Mouse (Mus musculus) liver, embryonic 13.5 days (tissue): ENCODE measurements around the gene Mgat4a. TPM values are rescaled to one million over a fixed set of nuclear protein-coding genes. Genes with fewer than 3 reads are reported as not detected.

Experiments used
- ATAC-seq: fragments of 200-750 bp; cut with Nextera tagmentation; 2 replicates; pipeline ENCODE4 v1.8.0; 2017; ENCODE audit warnings: low read depth, mild to moderate bottlenecking, moderate number of reproducible peaks, moderate library complexity
- DNase-seq: peaks from one replicate; pipeline ENCODE4 v3.0.0; 2022
- H3K27ac ChIP-seq: fragments of 300-500 bp; sonication (generic); 2 replicates; pipeline ENCODE4 v1.5.1; 2015; ENCODE audit warnings: moderate library complexity, mild to moderate bottlenecking, inconsistent platforms
- H3K27me3 ChIP-seq: fragments of 300-500 bp; sonication (generic); 2 replicates; pipeline ENCODE4 v1.6.1; 2015; ENCODE audit warnings: mild to moderate bottlenecking, inconsistent platforms
- H3K36me3 ChIP-seq: fragments of 300-500 bp; sonication (generic); 2 replicates; pipeline ENCODE4 v1.6.1; 2015; ENCODE audit warnings: mild to moderate bottlenecking, inconsistent platforms
- H3K4me1 ChIP-seq: fragments of 300-500 bp; sonication (generic); replicated peaks from 2 replicates; pipeline ENCODE4 v1.6.1; 2015; ENCODE audit warnings: inconsistent platforms
- H3K4me2 ChIP-seq: fragments of 300-500 bp; sonication (generic); 2 replicates; pipeline ENCODE4 v1.6.1; 2015; ENCODE audit warnings: inconsistent platforms, mild to moderate bottlenecking, moderate library complexity
- H3K4me3 ChIP-seq: fragments of 300-500 bp; sonication (generic); replicated peaks from 2 replicates; pipeline ENCODE4 v1.5.1; 2015; ENCODE audit warnings: mild to moderate bottlenecking, inconsistent platforms
- H3K9ac ChIP-seq: fragments of 300-500 bp; sonication (generic); 2 replicates; pipeline ENCODE4 v1.6.1; 2015; ENCODE audit warnings: mild to moderate bottlenecking, inconsistent platforms
- H3K9me3 ChIP-seq: fragments of 300-500 bp; sonication (generic); replicated peaks from 2 replicates; pipeline ENCODE4 v1.6.1; 2016; ENCODE audit warnings: inconsistent platforms
- WGBS: fragments of 180-500 bp; shearing (Covaris S2); methylation state at CpG from one replicate; pipeline ENCODE4 v1.1.7; 2015; ENCODE audit not compliant: insufficient replicate concordance; 5-methylcytosine and 5-hydroxymethylcytosine counted together
- polyA plus RNA-seq: library from polyadenylated mRNA; unstranded; fragments of >200 nt; fragmentation: Nextera tagmentation; extraction: Ambion mirVana; gene quantifications from 2 replicates; pipeline ENCODE4 v1.2.1, GENCODE M21; 2015

Mgat4a gene
- polyA plus RNA-seq, 1 experiment from 2014 or later = 1.0 TPM

DNA sequence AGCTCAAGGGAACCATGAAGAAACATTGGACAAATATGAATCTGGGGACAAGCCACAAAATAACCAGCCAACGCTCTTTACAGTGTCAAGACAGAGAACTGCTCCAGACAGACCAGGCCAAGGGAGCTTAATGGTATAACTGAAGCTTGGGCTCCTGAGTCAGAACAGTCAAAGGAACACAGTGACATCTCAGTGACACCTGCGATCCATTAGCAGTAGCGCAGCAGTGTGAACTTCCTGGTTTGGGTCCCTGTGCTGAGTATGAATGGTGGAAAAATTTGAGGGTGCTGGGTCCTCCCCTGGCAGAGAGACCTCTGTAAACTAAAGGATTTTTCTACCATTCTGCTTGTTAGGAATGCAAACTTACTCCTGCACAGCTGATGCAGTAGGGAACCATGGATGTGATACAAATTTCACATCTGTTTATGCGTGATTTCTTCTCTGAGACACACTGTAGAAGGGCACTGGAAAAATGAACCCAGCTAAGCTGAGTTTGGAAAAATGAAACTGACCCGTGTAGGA, 50.1 kb downstream of the Mgat4a start:
- Histone ChIP-seq H3K4me2 (no peak overlapping the region), H3K27me3 (no peaks in the 10 kb centered on the region), H3K27ac (no peak overlapping the region), H3K4me3 (no peak overlapping the region), H3K36me3 (no peaks in the 10 kb centered on the region), H3K9me3 (no peaks in the 10 kb centered on the region), H3K4me1 (peaks cover 18% of the 10 kb centered on the region; the same call in 1 of the 2 replicates), H3K9ac (no peak overlapping the region)
- ATAC-seq = no peak
- WGBS = 73% methylated on average over 5 of the region's 5 CpGs
- no peak for DNase-seq

DNA sequence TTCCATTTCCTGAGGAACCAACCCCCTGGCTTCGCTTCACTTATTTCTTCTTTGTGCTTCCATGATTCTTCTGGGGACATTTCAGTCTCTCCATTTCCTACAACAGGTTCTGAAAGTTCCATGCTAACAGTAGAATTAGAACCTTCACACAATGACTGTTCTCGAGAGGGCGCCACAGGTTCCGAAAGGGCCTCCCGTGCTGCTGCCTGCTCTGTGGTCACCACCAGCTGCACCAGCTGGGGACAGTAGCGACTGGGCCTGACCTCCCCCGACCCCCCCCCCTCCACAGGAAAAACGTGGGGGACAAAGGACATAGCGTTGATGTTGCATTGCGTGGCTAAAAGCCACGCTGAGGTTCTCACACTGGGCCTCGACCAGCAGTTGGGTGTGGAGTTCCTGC, 52.3 kb downstream of the Mgat4a start:
- no peaks in the 10 kb centered on the region for H3K9me3 ChIP-seq
- peaks cover 21% of the 10 kb centered on the region; the same call in 1 of the 2 replicates for H3K4me1 ChIP-seq
- DNase-seq (no peak), ATAC-seq (no peak)
- H3K27ac ChIP-seq = no peak overlapping the region
- no peaks in the 10 kb centered on the region for H3K27me3 ChIP-seq
- H3K36me3 ChIP-seq = no peaks in the 10 kb centered on the region
- no peak overlapping the region for H3K4me3 ChIP-seq
- WGBS = 60% methylated on average over 12 of the region's 12 CpGs
- H3K4me2 ChIP-seq = no peak overlapping the region
- H3K9ac ChIP-seq = no peak overlapping the region

GRCm38 (mm10) chr1:37486994-37487393, 53.8 kb downstream of the Mgat4a start:
- Histone ChIP-seq H3K4me1 (peaks cover 17% of the 10 kb centered on the region), H3K9ac (no peak overlapping the region), H3K4me2 (no peak overlapping the region), H3K27me3 (no peaks in the 10 kb centered on the region), H3K36me3 (no peaks in the 10 kb centered on the region), H3K9me3 (no peaks in the 10 kb centered on the region), H3K4me3 (no peak overlapping the region), H3K27ac (no peak overlapping the region)
- DNase-seq = no peak
- ATAC-seq = no peak
- 56% methylated on average over 3 of the region's 3 CpGs for WGBS

DNA sequence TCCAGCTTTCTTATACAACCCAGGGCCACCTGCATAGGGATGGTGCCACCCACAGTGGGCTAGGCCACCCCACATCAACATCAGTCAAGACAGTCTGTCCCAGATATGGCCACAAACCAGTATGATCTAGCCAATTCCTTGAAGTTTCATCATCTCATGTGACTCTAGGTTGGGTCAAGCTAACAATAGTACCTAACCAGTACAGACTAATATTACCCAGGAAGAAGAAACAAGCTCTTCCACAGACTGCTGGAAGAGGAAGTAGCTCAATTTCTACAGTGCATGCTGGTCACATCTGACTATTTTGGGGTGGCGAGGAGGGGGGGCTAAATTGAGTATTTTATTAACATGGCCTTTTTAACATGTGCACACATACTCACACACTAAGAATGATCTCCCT, 54.4 kb downstream of the Mgat4a start:
- WGBS = 81% methylated on average over 1 of the region's 1 CpGs

DNA sequence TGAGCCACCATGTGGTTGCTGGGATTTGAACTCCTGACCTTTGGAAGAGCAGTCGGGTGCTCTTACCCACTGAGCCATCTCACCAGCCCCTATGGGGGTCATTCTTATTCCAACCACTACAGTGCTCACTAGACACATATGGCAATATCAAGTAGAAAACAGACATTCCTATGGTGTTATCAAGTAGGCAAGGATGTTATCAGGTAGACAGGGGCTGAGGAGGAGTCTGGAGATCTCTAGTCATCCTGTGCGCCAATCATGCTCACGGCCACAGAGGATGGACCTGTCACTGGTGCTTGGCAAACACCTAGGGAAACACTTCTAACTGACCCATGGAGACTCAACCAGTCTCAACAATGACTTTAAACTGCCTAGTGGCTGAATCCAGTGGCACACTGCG, 56.2 kb downstream of the Mgat4a start:
- ATAC-seq (peak; percentile 56), DNase-seq (no peak)
- Histone ChIP-seq H3K36me3 (no peaks in the 10 kb centered on the region), H3K4me1 (peaks cover 30% of the 10 kb centered on the region), H3K27ac (0 out of 2 replicates have a peak overlapping the region, but pooled peaks have one; percentile 29), H3K4me3 (no peak overlapping the region), H3K4me2 (no peak overlapping the region), H3K9me3 (no peaks in the 10 kb centered on the region), H3K27me3 (no peaks in the 10 kb centered on the region), H3K9ac (no peak overlapping the region)
- 55% methylated on average over 4 of the region's 4 CpGs for WGBS

More for the DNA sequence above, 54.4 kb downstream of the Mgat4a start:
- Histone ChIP-seq H3K27ac (no peak overlapping the region; the same call in 1 of the 2 replicates), H3K36me3 (no peaks in the 10 kb centered on the region), H3K9me3 (no peaks in the 10 kb centered on the region), H3K9ac (no peak overlapping the region), H3K4me2 (no peak overlapping the region), H3K4me1 (peaks cover 18% of the 10 kb centered on the region), H3K27me3 (no peaks in the 10 kb centered on the region), H3K4me3 (no peak overlapping the region)
- ATAC-seq (no peak), DNase-seq (no peak)

DNA sequence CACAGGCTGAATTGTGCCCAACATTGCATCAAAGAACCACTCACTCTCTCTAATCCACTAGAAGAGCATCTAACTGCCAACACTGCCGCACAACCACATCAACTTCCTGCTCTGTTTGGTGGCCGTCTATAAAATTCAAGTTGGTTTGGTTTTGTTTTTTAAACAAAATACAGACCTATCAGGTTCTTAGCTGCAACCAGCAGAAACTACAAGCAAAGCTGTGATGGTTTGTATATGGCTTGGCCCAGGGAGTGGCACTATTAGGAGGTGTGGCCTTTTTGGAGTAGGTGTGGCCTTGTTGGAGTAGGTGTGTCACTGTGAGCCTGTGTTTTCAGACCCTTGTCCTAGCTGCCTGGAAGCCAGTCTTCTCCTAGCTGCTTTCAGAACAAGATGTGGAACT, 59.5 kb downstream of the Mgat4a start:
- DNase-seq (peak; percentile 45), ATAC-seq (peak; percentile 25; the same call in 1 of the 2 replicates)
- no peaks in the 10 kb centered on the region for H3K9me3 ChIP-seq
- no peak overlapping the region for H3K4me3 ChIP-seq
- H3K36me3 ChIP-seq = no peaks in the 10 kb centered on the region
- H3K27me3 ChIP-seq = no peaks in the 10 kb centered on the region
- no peak overlapping the region for H3K4me2 ChIP-seq
- peak overlapping the region; percentile 61 for H3K27ac ChIP-seq
- WGBS = 57% methylated on average over 2 of the region's 2 CpGs
- H3K9ac ChIP-seq = no peak overlapping the region
- peaks cover 63% of the 10 kb centered on the region for H3K4me1 ChIP-seq

DNA sequence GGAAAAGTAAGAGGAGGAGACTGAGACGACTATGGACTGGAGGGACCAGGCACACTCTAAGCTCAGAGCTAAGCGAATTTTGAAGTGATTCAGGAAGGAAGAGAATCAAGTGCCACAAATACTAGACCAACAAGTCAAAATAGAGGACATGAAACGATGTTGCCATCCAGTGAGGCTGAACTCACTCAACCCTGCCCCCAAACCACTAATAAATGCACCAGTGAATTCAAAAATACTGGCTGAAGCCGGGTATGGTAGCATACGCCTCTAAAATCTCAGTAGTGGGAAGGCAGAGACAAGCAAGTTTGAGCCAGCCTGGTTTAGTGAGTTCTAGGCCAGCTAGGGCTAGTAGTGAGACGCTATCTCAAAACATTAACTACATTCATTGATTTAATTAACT, 60.1 kb downstream of the Mgat4a start:
- Histone ChIP-seq H3K4me1 (peaks cover 68% of the 10 kb centered on the region), H3K4me2 (no peak overlapping the region), H3K27me3 (no peaks in the 10 kb centered on the region), H3K27ac (peak overlapping the region; percentile 94), H3K9ac (no peak overlapping the region), H3K4me3 (no peak overlapping the region), H3K36me3 (no peaks in the 10 kb centered on the region), H3K9me3 (no peaks in the 10 kb centered on the region)
- no peak for ATAC-seq
- 76% methylated on average over 6 of the region's 6 CpGs for WGBS
- no peak for DNase-seq

GRCm38 (mm10) chr1:37479759-37480158, 61.1 kb downstream of the Mgat4a start:
- Histone ChIP-seq H3K4me2 (peak overlapping the region; percentile 71), H3K4me3 (no peak overlapping the region), H3K4me1 (peaks cover 65% of the 10 kb centered on the region), H3K27me3 (no peaks in the 10 kb centered on the region), H3K9ac (peak overlapping the region; percentile 2), H3K36me3 (no peaks in the 10 kb centered on the region), H3K27ac (peak overlapping the region; percentile 94), H3K9me3 (no peaks in the 10 kb centered on the region)
- DNase-seq = peak; percentile 58
- ATAC-seq = peak; percentile 61
- 12% methylated on average over 8 of the region's 8 CpGs for WGBS

DNA sequence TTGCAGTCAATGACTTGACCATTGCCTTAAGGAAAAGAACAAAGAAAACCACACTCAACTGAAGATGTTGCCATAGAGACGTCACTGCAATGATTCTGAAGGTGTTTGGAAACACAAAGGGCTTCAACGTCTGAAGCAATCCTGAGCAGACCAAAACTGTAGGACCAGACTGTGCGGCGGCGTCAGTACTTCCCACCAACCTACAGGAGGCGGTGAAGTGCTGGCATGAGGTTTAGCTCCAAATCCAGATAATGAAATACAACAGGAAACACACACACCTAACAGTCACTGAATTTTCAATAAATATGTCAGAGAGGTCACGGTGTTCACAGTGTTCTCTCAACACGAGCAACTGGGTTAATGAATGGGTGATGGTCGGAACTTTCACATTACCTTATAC, 61.7 kb downstream of the Mgat4a start:
- ATAC-seq (peak; percentile 56), DNase-seq (peak; percentile 66)
- peak overlapping the region; percentile 67 for H3K9ac ChIP-seq
- H3K4me2 ChIP-seq = peak overlapping the region; percentile 71
- no peaks in the 10 kb centered on the region for H3K36me3 ChIP-seq
- H3K27me3 ChIP-seq = no peaks in the 10 kb centered on the region
- no peaks in the 10 kb centered on the region for H3K9me3 ChIP-seq
- H3K27ac ChIP-seq = peak overlapping the region; percentile 94
- H3K4me1 ChIP-seq = peaks cover 65% of the 10 kb centered on the region
- 20% methylated on average over 9 of the region's 9 CpGs for WGBS
- peak overlapping the region; percentile 50 for H3K4me3 ChIP-seq

DNA sequence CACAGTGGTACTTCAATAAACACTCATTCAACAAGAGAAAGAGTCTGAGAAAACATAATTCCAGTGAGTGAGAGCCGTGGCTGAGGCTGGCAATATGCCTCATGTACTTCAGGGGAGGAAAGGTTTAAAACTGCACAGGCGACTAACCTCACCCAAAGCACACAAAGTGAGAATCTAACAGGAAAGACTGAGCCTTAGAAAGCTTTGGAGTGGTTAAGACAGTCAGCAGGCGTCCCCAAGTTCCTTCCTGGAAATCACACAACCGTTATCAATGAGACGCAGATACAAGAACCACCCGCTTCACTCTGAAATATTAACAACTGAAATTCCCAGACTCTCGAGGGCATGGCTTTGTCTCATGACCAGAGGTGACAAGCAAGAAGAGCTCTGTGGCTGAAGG, 62.4 kb downstream of the Mgat4a start:
- DNase-seq = peak; percentile 69
- 9% methylated on average over 7 of the region's 7 CpGs for WGBS
- Histone ChIP-seq H3K27ac (peak overlapping the region; percentile 94), H3K4me2 (peak overlapping the region; percentile 71), H3K4me3 (peak overlapping the region; percentile 50), H3K36me3 (no peaks in the 10 kb centered on the region), H3K4me1 (peaks cover 71% of the 10 kb centered on the region), H3K9me3 (no peaks in the 10 kb centered on the region), H3K27me3 (no peaks in the 10 kb centered on the region), H3K9ac (peak overlapping the region; percentile 67)
- peak; percentile 85 for ATAC-seq

- WGBS = 10% methylated on average over 5 of the region's 5 CpGs
These were observed 62.9 kb downstream of the Mgat4a start for GRCm38 (mm10) chr1:37477928-37478327.

DNA sequence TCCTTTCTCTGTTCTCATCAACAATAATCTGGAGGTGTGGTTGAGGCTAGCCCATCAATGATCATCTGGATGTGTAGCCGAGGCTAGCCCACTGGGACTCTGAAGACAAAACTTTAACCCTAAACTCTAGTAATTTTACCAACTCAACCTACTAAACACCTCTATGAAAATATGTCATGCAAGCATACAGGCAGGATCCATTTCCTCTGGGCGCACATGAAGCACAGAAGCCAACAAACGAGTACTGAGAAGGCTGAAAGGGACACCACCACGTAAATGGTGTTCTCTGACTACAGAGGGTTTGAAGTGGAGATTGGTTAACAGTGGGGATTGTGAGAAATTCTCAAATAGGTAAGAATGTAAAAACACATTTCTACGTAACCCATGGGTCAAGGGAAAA, 63.6 kb downstream of the Mgat4a start:
- DNase-seq = no peak
- 77% methylated on average over 5 of the region's 5 CpGs for WGBS
- H3K4me2 ChIP-seq = peak overlapping the region; percentile 71
- H3K9ac ChIP-seq = peak overlapping the region; percentile 67; the same call in 1 of the 2 replicates
- H3K9me3 ChIP-seq = no peaks in the 10 kb centered on the region
- H3K27ac ChIP-seq = peak overlapping the region; percentile 94
- no peak for ATAC-seq
- peaks cover 82% of the 10 kb centered on the region for H3K4me1 ChIP-seq
- H3K36me3 ChIP-seq = no peaks in the 10 kb centered on the region
- H3K27me3 ChIP-seq = no peaks in the 10 kb centered on the region
- H3K4me3 ChIP-seq = no peak overlapping the region

More at GRCm38 (mm10) chr1:37477928-37478327, 62.9 kb downstream of the Mgat4a start:
- Histone ChIP-seq H3K27me3 (no peaks in the 10 kb centered on the region), H3K27ac (peak overlapping the region; percentile 94), H3K9me3 (no peaks in the 10 kb centered on the region), H3K36me3 (no peaks in the 10 kb centered on the region), H3K4me1 (peaks cover 76% of the 10 kb centered on the region), H3K4me2 (peak overlapping the region; percentile 71), H3K9ac (peak overlapping the region; percentile 67), H3K4me3 (peak overlapping the region; percentile 50)
- DNase-seq = no peak
- ATAC-seq = peak; percentile 51
